Mouse (Mus musculus) MEL (cell line): ENCODE results near the gene Wap. TPM values are rescaled to one million over a fixed set of nuclear protein-coding genes. Genes with fewer than 3 reads are reported as not detected.

Source experiments
- DNase-seq: peaks from one replicate; pipeline ENCODE4 v3.0.0; 2011; ENCODE audit warnings: low read depth, low spot score
- H3K27ac ChIP-seq: 2 replicates; pipeline ENCODE4 v1.5.1; 2012; ENCODE audit warnings: low read depth, mild to moderate bottlenecking, control low read depth, low read length, moderate library complexity; ENCODE audit not compliant: control insufficient read depth
- H3K27me3 ChIP-seq, 2 experiments: fragments of 150-350 bp in 1 of 2; sonication (generic) in 1 of 2; 2 replicates each; pipeline ENCODE4 v1.6.1; 2012; ENCODE audit warnings: low read length in 2 of 2, mild to moderate bottlenecking in 2 of 2, improper control_type of control experiment in 1 of 2, moderate library complexity in 1 of 2; ENCODE audit not compliant: insufficient read depth in 2 of 2, control insufficient read depth in 1 of 2
- H3K36me3 ChIP-seq, 2 experiments: 2 replicates each; pipeline ENCODE4 v1.6.1; 2012 to 2014; ENCODE audit warnings: low read length in 2 of 2, improper control_type of control experiment in 1 of 2, inconsistent platforms in 1 of 2, mild to moderate bottlenecking in 1 of 2; ENCODE audit not compliant: insufficient read depth in 2 of 2, control insufficient read depth in 1 of 2
- H3K4me1 ChIP-seq, 2 experiments: fragments of 150-350 bp in 1 of 2; sonication (generic) in 1 of 2; 2 replicates each; pipeline ENCODE4 v1.6.1; 2012; ENCODE audit warnings: low read length in 2 of 2, improper control_type of control experiment in 1 of 2, mild to moderate bottlenecking in 1 of 2; ENCODE audit not compliant: insufficient read depth in 2 of 2, control insufficient read depth in 1 of 2
- H3K4me3 ChIP-seq, 2 experiments: fragments of 150-350 bp in 1 of 2; sonication (generic) in 1 of 2; 2 replicates each; pipeline ENCODE4 v1.5.1; 2012; ENCODE audit warnings: low read depth in 2 of 2, low read length in 2 of 2, mild to moderate bottlenecking in 2 of 2, moderate library complexity in 2 of 2, control low read depth in 1 of 2, improper control_type of control experiment in 1 of 2; ENCODE audit not compliant: control insufficient read depth in 1 of 2, insufficient read depth in 1 of 2
- H3K79me2 ChIP-seq: 2 replicates; pipeline ENCODE4 v1.6.1; 2012; ENCODE audit warnings: mild to moderate bottlenecking, low read length, moderate library complexity; ENCODE audit not compliant: control insufficient read depth, poor library complexity, insufficient read depth
- H3K9ac ChIP-seq: 2 replicates; pipeline ENCODE4 v1.6.1; 2012; ENCODE audit warnings: low read depth, mild to moderate bottlenecking, control low read depth, low read length, moderate library complexity; ENCODE audit not compliant: control insufficient read depth, poor library complexity, severe bottlenecking
- H3K9me3 ChIP-seq: fragments of 150-350 bp; sonication (generic); replicated peaks from 2 replicates; pipeline ENCODE4 v1.6.1; 2012; ENCODE audit warnings: mild to moderate bottlenecking, low read length, improper control_type of control experiment, moderate library complexity; ENCODE audit not compliant: insufficient read depth
- CHD2 ChIP-seq: IDR thresholded peaks from 2 replicates; pipeline ENCODE4 v1.6.1; 2011; ENCODE audit warnings: low read length, improper control_type of control experiment
- CTCF ChIP-seq, 3 experiments: IDR thresholded peaks in 2 of 3; conservative IDR thresholded peaks in 1 of 3; 2 replicates each; pipeline ENCODE4 v1.5.1; 2011 to 2012; ENCODE audit warnings: low read length in 3 of 3, low read depth in 2 of 3, mild to moderate bottlenecking in 2 of 3, improper control_type of control experiment in 1 of 3, inconsistent platforms in 1 of 3, mixed read lengths in 1 of 3, moderate library complexity in 1 of 3; ENCODE audit not compliant: control insufficient read depth in 1 of 3, insufficient read depth in 1 of 3, poor library complexity in 1 of 3, severe bottlenecking in 1 of 3
- ELF1 ChIP-seq: IDR thresholded peaks from 2 replicates; pipeline ENCODE4 v1.6.1; 2014; ENCODE audit warnings: low read depth, mild to moderate bottlenecking, inconsistent platforms, low read length, improper control_type of control experiment, moderate library complexity
- EP300 ChIP-seq, 2 experiments: IDR thresholded peaks; 2 replicates each; pipeline ENCODE4 v1.6.1; 2011; ENCODE audit warnings: improper control_type of control experiment in 2 of 2, low read length in 2 of 2, low read depth in 1 of 2, mild to moderate bottlenecking in 1 of 2
- ETS1 ChIP-seq: IDR thresholded peaks from 2 replicates; pipeline ENCODE4 v1.6.1; 2012; ENCODE audit warnings: low read depth, mild to moderate bottlenecking, inconsistent platforms, low read length, improper control_type of control experiment, moderate library complexity
- HCFC1 ChIP-seq: IDR thresholded peaks from 2 replicates; pipeline ENCODE4 v1.6.1; 2012; ENCODE audit warnings: low read depth, mild to moderate bottlenecking, inconsistent platforms, low read length, improper control_type of control experiment, moderate library complexity
- JUND ChIP-seq: IDR thresholded peaks from 2 replicates; pipeline ENCODE4 v1.6.1; 2011; ENCODE audit warnings: low read depth, mild to moderate bottlenecking, improper control_type of control experiment, low read length
- KAT2A ChIP-seq: conservative IDR thresholded peaks from 2 replicates; pipeline ENCODE4 v1.6.1; 2012; ENCODE audit warnings: low read depth, low read length, improper control_type of control experiment, inconsistent platforms
- MAFK ChIP-seq: IDR thresholded peaks from 2 replicates; pipeline ENCODE4 v1.6.1; 2011; ENCODE audit warnings: low read depth, mild to moderate bottlenecking, low read length, improper control_type of control experiment, borderline replicate concordance
- MAX ChIP-seq: IDR thresholded peaks from 2 replicates; pipeline ENCODE4 v1.6.1; 2011; ENCODE audit warnings: low read length, improper control_type of control experiment
- MAZ ChIP-seq: IDR thresholded peaks from 2 replicates; pipeline ENCODE4 v1.6.1; 2012; ENCODE audit warnings: low read depth, mild to moderate bottlenecking, inconsistent platforms, low read length, improper control_type of control experiment
- MXI1 ChIP-seq: IDR thresholded peaks from 2 replicates; pipeline ENCODE4 v1.6.1; 2011; ENCODE audit warnings: mild to moderate bottlenecking, low read depth, low read length, improper control_type of control experiment
- MYC ChIP-seq: IDR thresholded peaks from 2 replicates; pipeline ENCODE4 v1.6.1; 2011; ENCODE audit warnings: low read depth, mild to moderate bottlenecking, low read length, improper control_type of control experiment, moderate library complexity
- NRF1 ChIP-seq: IDR thresholded peaks from 2 replicates; pipeline ENCODE4 v1.6.1; 2014; ENCODE audit warnings: low read depth, mild to moderate bottlenecking, inconsistent platforms, low read length, improper control_type of control experiment, moderate library complexity; ENCODE audit not compliant: poor library complexity, insufficient read depth, severe bottlenecking
- POLR2AphosphoS2 ChIP-seq: IDR thresholded peaks from 2 replicates; pipeline ENCODE4 v1.6.1; 2011; ENCODE audit warnings: low read length, improper control_type of control experiment
- RAD21 ChIP-seq: IDR thresholded peaks from 2 replicates; pipeline ENCODE4 v1.6.1; 2011; ENCODE audit warnings: mild to moderate bottlenecking, low read depth, low read length, improper control_type of control experiment
- RCOR1 ChIP-seq: IDR thresholded peaks from 2 replicates; pipeline ENCODE4 v1.6.1; 2012; ENCODE audit warnings: low read depth, mild to moderate bottlenecking, inconsistent platforms, low read length, improper control_type of control experiment
- SIN3A ChIP-seq: IDR thresholded peaks from 2 replicates; pipeline ENCODE4 v1.6.1; 2012; ENCODE audit warnings: low read length, improper control_type of control experiment, inconsistent platforms
- SMC3 ChIP-seq: IDR thresholded peaks from 2 replicates; pipeline ENCODE4 v1.6.1; 2011; ENCODE audit warnings: low read depth, low read length, improper control_type of control experiment
- TAL1 ChIP-seq: IDR thresholded peaks from 2 replicates; pipeline ENCODE4 v1.6.1; 2012; ENCODE audit warnings: mild to moderate bottlenecking, inconsistent platforms, low read length, moderate library complexity, mixed read lengths
- TBP ChIP-seq: IDR thresholded peaks from 2 replicates; pipeline ENCODE4 v1.8.0; 2011; ENCODE audit warnings: low read depth, low read length, improper control_type of control experiment
- TCF12 ChIP-seq: IDR thresholded peaks from 2 replicates; pipeline ENCODE4 v1.6.1; 2014; ENCODE audit warnings: low read depth, mild to moderate bottlenecking, inconsistent platforms, low read length, improper control_type of control experiment, moderate library complexity
- UBTF ChIP-seq: IDR thresholded peaks from 2 replicates; pipeline ENCODE4 v1.6.1; 2012; ENCODE audit warnings: low read depth, mild to moderate bottlenecking, inconsistent platforms, low read length, improper control_type of control experiment, moderate library complexity, borderline replicate concordance; ENCODE audit not compliant: insufficient read depth
- USF1 ChIP-seq: IDR thresholded peaks from 2 replicates; pipeline ENCODE4 v1.6.1; 2014; ENCODE audit warnings: low read depth, mild to moderate bottlenecking, inconsistent platforms, low read length, improper control_type of control experiment, moderate library complexity
- USF2 ChIP-seq, 2 experiments: IDR thresholded peaks; 2 replicates each; pipeline ENCODE4 v1.6.1; 2011 to 2012; ENCODE audit warnings: improper control_type of control experiment in 2 of 2, low read length in 2 of 2, borderline replicate concordance in 1 of 2, inconsistent platforms in 1 of 2, low read depth in 1 of 2, mild to moderate bottlenecking in 1 of 2; ENCODE audit not compliant: insufficient read depth in 1 of 2
- ZC3H11A ChIP-seq: IDR thresholded peaks from 2 replicates; pipeline ENCODE4 v1.6.1; 2012; ENCODE audit warnings: low read depth, mild to moderate bottlenecking, inconsistent platforms, low read length, improper control_type of control experiment
- ZKSCAN1 ChIP-seq: IDR thresholded peaks from 2 replicates; pipeline ENCODE4 v1.6.1; 2012; ENCODE audit warnings: low read depth, mild to moderate bottlenecking, inconsistent platforms, low read length, improper control_type of control experiment, moderate library complexity
- ZMIZ1 ChIP-seq: IDR thresholded peaks from 2 replicates; pipeline ENCODE4 v1.6.1; 2012; ENCODE audit warnings: low read depth, mild to moderate bottlenecking, inconsistent platforms, low read length, improper control_type of control experiment, moderate library complexity
- polyA plus RNA-seq, 2 experiments: library from polyadenylated mRNA; stranded (reverse) in 1 of 2; unstranded in 1 of 2; fragments of >175 nt in 1 of 2; fragments of >200 nt in 1 of 2; gene quantifications; 2 replicates each; pipeline versions ENCODE4 v1.2.1 to v1.2.4; 2012; ENCODE audit warnings: low replicate concordance in 2 of 2, low read depth in 1 of 2; ENCODE audit not compliant: insufficient read length in 2 of 2, insufficient read depth in 1 of 2, missing spikeins in 1 of 2
- total RNA-seq: library from RNA; depleted of rRNA; stranded (reverse); fragments of 300-350 nt; gene quantifications from 2 replicates; pipeline ENCODE4 v1.2.3, GENCODE M21; 2012

The Wap gene
- total and polyA plus RNA-seq, 3 experiments: not detected

DNA sequence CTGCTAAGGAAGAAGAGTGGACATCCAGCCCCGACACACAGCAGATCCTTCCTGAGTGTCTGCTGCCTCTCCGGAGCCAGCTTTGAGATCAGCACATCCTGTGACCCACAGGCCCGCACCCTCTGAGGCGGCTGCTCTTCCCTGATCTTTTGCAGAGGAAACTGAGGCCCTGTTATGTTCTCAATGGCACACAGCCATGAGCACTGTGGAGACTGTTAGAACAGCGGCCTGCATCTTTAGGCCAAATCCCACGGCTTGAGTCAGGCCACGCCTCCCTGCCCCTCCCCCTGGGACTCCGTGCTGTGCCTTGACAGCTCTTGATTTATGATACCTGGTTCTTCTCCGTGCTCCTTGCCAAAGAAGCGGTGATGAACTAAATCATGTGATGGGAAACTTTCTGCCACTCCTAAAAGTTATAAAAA is 42.0 kb upstream of the Wap start:
- TF ChIP-seq USF2 (IDR thresholded peaks at IDR 0.05; ENCODE audit: borderline replicate concordance in 1 of 2, insufficient read depth in 1 of 2, low read depth in 1 of 2, low read length in 2 of 2): 0 out of 4 replicates have a peak, but pooled peaks of 1 of the 2 experiments have one; percentile 18
- TF ChIP-seq MAX: no peak
- TF ChIP-seq USF1: peak; percentile 71
- 0 out of 2 replicates have a peak, but pooled peaks have one; percentile 24 for TF ChIP-seq RCOR1
- peak; percentile 14; the same call in 1 of the 2 replicates for TF ChIP-seq SIN3A
- Histone ChIP-seq H3K4me3 (peak overlapping the region; percentile 66 to 92), H3K36me3 (no peaks in the 10 kb centered on the region; a peak in 1 of 4 replicates), H3K27ac (peak overlapping the region; percentile 43), H3K79me2 (no peaks in the 10 kb centered on the region), H3K9me3 (no peaks in the 10 kb centered on the region), H3K9ac (peak overlapping the region; percentile 53), H3K27me3 (no peaks in the 10 kb centered on the region), H3K4me1 (no peaks in the 10 kb centered on the region; a peak in 1 of 4 replicates)
- peak; percentile 86 for DNase-seq

DNA sequence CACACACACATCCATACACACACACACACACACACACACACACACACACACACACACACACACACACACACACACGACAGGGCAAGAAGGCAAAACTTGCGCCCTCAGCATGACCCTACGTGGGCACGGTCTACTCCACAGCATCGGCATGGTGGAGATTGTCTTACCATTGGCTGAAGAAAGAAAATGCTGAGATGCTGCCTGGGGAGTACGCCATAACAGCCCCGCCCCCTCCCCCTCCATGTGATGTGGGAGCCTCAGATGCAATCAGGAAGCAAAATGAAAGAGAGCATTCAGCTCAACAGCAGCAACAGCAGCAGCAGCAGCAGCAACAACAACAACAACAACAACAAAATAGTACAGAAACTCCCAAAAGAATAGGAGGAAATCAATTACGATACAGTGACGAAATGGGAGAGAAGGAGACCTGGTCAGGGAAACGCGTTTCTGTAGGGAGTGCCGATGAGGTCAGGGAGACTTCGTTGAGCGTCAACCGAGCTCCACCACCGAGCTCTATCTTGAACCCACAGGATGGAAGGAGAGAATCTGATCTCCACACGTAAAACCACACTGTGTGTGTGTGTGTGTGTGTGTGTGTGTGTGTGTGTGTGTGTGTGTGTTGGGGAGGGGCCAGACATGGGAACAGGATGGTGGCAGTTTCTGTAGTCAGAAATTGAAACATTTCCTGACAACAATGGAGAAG is 41.4 kb upstream of the Wap start:
- H3K79me2 ChIP-seq: no peaks in the 10 kb centered on the region
- H3K4me1 ChIP-seq: no peaks in the 10 kb centered on the region; a peak in 1 of 4 replicates
- H3K9ac ChIP-seq: peak overlapping the region; percentile 53
- DNase-seq: peak; percentile 88
- H3K36me3 ChIP-seq: no peaks in the 10 kb centered on the region; a peak in 1 of 4 replicates
- peak overlapping the region; percentile 43 for H3K27ac ChIP-seq
- no peaks in the 10 kb centered on the region for H3K27me3 ChIP-seq
- peak overlapping the region; percentile 66 to 92 for H3K4me3 ChIP-seq
- H3K9me3 ChIP-seq: no peaks in the 10 kb centered on the region
- peak; percentile 32; the same call in 1 of the 2 replicates for TF ChIP-seq ELF1
- no peak for TF ChIP-seq CHD2
- TF ChIP-seq TBP: no peak
- peak; percentile 40; the same call in 1 of the 2 replicates for TF ChIP-seq RCOR1
- TF ChIP-seq HCFC1: no peak
- TF ChIP-seq MXI1: peak; percentile 44
- no peak for TF ChIP-seq MYC
- TF ChIP-seq ZKSCAN1: no peak
- TF ChIP-seq TCF12: no peak
- TF ChIP-seq KAT2A: no peak
- TF ChIP-seq POLR2AphosphoS2: no peak
- no peak for TF ChIP-seq NRF1
- TF ChIP-seq RAD21: no peak
- TF ChIP-seq SIN3A: no peak; the same call in 1 of the 2 replicates
- no peak for TF ChIP-seq USF2 (IDR thresholded peaks at IDR 0.05; ENCODE audit: borderline replicate concordance in 1 of 2, insufficient read depth in 1 of 2, low read depth in 1 of 2, low read length in 2 of 2)
- no peak for TF ChIP-seq ZC3H11A
- TF ChIP-seq MAFK: no peak
- no peak for TF ChIP-seq JUND
- peak; percentile 40 for TF ChIP-seq TAL1
- no peak for TF ChIP-seq CTCF (IDR thresholded peaks at IDR 0.05 in 2 of 3, conservative IDR thresholded peaks at IDR 0.05 in 1 of 3; ENCODE audit: control insufficient read depth in 1 of 3, insufficient read depth in 1 of 3, low read depth in 2 of 3, low read length in 3 of 3, poor library complexity in 1 of 3, severe bottlenecking in 1 of 3)
- no peak for TF ChIP-seq SMC3
- no peak for TF ChIP-seq ZMIZ1
- no peak for TF ChIP-seq UBTF
- TF ChIP-seq EP300 (IDR thresholded peaks at IDR 0.05; ENCODE audit: low read depth in 1 of 2, low read length in 2 of 2): peak in 1 of 2 experiments; percentile 64; a peak in 2 of 4 replicates
- 0 out of 2 replicates have a peak, but pooled peaks have one; percentile 19 for TF ChIP-seq MAX
- TF ChIP-seq ETS1: no peak; the same call in 1 of the 2 replicates
- no peak for TF ChIP-seq MAZ
